Mouse (Mus musculus) mouse embryonic stem cell (cell line): ENCODE data around the gene Des.

Source experiments
- in situ Hi-C, 2 experiments: fragments of 300-500 bp; cut with MboI; formaldehyde crosslinking; loops; 1 replicate in 1 of 2; 3 replicates in 1 of 2; pipeline ENCODE4 v1.14.3; 2019 to 2020; ENCODE audit warnings: low sequenced_read_pairs in 2 of 2, low pct_unique_long_range_greater_than_20kb in 1 of 2, mixed read lengths in 1 of 2; ENCODE audit not compliant: unreplicated experiment in 1 of 2

Des gene

GRCm38 (mm10) chr1:75360112-75361031, at the start of gene Des:
Des (plus strand) TSS chr1:75360329.
- in situ Hi-C loops: no loop called here

- in situ Hi-C loops: no loop called here
These were observed 48.4 kb upstream of the Des start for GRCm38 (mm10) chr1:75311694-75312093.

GRCm38 (mm10) chr1:75315011-75315410, 45.1 kb upstream of the Des start:
- in situ Hi-C loops: no loop called here

- in situ Hi-C loops: no loop called here
These were observed 44.4 kb upstream of the Des start for GRCm38 (mm10) chr1:75315456-75316365.

GRCm38 (mm10) chr1:75316861-75317240, 43.3 kb upstream of the Des start:
- in situ Hi-C loops: no loop called here

GRCm38 (mm10) chr1:75317241-75318201, 42.6 kb upstream of the Des start, which contains the start of gene Dnpep:
Dnpep (minus strand) TSS chr1:75317990.
- in situ Hi-C loops: no loop called here

GRCm38 (mm10) chr1:75318301-75318700, 41.8 kb upstream of the Des start:
- in situ Hi-C loops: no loop called here

GRCm38 (mm10) chr1:75318736-75319135, 41.4 kb upstream of the Des start:
- in situ Hi-C loops: no loop called here

- in situ Hi-C loops: no loop called here
These were observed 41.0 kb upstream of the Des start for GRCm38 (mm10) chr1:75319166-75319565.

- in situ Hi-C loops: no loop called here
These were observed 32.7 kb upstream of the Des start for GRCm38 (mm10) chr1:75327461-75327860.

GRCm38 (mm10) chr1:75331271-75331670, 28.9 kb upstream of the Des start:
- in situ Hi-C loops: no loop called here

GRCm38 (mm10) chr1:75336461-75336860, 23.7 kb upstream of the Des start:
- in situ Hi-C loops: loop anchor here in 1 of 2 experiments (5.0 kb wide), 1 partner anchor 131 kb away; no protein-coding TSS in a partner anchor

- in situ Hi-C loops: loop anchor here in 1 of 2 experiments (5.0 kb wide), 1 partner anchor 130 kb away; no protein-coding TSS in a partner anchor
These were observed 23.0 kb upstream of the Des start for GRCm38 (mm10) chr1:75337097-75337496.

GRCm38 (mm10) chr1:75338091-75338694, 21.9 kb upstream of the Des start:
- in situ Hi-C loops: loop anchor here in 1 of 2 experiments (5.0 kb wide), 1 partner anchor 129 kb away; no protein-coding TSS in a partner anchor

GRCm38 (mm10) chr1:75339337-75339736, 20.8 kb upstream of the Des start:
- in situ Hi-C loops: loop anchor here in 1 of 2 experiments (5.0 kb wide), 1 partner anchor 128 kb away; no protein-coding TSS in a partner anchor

GRCm38 (mm10) chr1:75340519-75340918, 19.6 kb upstream of the Des start:
- in situ Hi-C loops: loop anchor here (10.0 kb wide), 2 partner anchors 134 to 224 kb away; partner anchors contain the start of genes Chpf (in 1 of the 2) and Tmem198 (in 1 of the 2)

GRCm38 (mm10) chr1:75342874-75343416, 17.2 kb upstream of the Des start:
- in situ Hi-C loops: loop anchor here (10.0 kb wide), 2 partner anchors 132 to 222 kb away; partner anchors contain the start of genes Chpf (in 1 of the 2) and Tmem198 (in 1 of the 2)
